Mouse (Mus musculus) MN1 (cell line): ENCODE measurements around the gene Rtbdn.

Experiments
- DNase-seq: peaks from one replicate; pipeline ENCODE4 v3.0.0-alpha.2; 2016; ENCODE audit warnings: low spot score

Rtbdn gene

DNA sequence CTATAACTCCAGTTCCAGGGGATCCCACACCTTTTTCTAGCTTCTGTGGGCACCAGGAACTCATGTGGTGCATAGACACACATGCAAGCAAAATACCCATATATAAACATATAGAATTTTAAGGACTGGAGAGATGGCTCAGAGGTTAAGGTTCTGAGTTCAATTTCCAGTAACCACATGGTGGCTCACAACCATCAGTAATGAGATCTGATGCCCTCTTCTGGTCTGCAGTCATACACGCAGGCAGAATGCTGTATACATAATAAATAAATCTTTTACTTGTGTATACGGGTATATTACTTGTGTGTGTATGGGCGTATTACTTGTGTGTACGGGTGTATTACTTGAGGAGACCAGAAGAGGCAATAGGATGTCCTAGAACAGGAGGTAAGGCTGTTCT, 17.2 kb downstream of the Rtbdn start:
- DNase-seq = no peak

DNA sequence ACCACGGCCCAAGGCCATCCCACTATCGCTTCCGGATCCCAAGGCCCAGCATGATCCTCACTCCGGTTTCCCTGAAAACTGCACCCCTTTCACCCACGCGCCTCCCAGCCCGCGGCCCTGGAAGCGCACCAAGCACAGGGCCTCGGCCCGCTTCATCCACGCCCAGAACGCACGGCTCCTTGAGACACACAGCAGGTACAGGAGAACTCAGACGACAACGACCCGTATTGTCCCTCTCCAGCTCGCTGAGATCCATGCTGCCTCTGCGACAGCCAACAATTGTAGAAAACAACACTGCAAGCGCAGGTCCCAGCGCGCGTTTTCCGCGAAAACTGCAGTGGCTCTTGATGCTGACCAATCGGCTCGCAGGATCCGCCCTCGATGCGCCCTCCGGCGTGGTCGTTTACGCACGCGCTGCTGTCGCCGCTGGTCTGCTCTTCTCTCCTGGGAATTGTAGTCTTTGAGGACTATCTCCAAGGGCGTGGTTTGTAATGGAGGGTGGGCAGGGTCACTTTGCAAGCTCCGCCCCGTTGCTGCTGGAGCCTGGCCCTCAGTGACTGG, 19.0 kb downstream of the Rtbdn start:
- peak; percentile 99 for DNase-seq

DNA sequence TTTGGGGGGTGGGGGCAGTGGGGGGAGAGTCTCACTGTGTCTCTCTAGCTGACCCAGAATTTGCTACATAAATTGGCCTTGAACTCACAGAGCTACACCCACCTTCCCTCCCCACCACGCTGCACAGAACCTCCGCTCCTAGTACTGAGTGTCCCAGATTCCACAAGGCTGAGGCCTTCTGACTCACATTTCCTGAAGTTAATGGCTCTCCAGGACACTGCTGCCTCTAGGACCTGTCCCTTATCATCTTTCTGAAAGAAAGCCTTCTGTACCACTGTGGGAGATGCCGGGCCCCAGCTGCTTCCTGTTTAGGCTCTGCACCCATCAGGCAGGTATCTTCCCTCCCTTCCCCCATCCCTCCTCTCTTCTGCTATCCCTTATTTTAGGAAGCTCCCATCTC, 19.8 kb downstream of the Rtbdn start:
- peak; percentile 44 for DNase-seq

DNA sequence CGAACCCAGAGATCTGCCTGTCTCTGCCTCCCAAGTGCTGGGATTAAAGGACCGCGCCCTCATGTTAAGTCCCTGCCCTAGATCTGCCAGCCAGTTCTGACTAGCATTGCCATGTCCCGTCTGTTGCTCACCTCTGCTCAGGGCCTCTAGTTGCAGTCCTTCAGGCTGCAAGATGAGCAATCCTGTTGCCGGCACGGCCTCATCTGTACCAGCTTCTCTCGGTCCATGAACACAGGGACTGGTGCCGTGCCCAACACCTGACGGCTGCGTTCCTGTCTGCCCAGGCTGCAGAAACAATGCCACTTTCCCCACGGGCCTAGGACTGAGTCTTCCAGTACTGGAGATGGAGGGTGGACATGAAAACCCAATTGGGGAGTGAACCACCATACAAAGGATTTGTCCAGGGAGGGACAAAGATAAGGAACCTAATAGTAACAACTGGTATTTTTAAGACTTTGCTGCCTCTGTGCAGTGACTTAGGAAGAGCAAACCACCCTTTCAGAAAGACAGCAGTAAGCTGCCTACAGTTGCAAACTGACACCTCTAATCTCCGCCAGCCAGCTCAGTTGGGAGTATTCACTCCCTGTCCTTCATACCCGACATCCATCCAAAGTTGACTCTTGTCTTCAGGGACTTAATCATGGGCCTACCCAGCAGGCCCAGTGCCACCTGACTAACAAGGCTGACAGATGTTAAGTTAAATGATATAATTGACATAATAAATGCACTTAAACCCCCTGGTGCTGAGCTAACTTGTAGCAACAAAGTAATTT, 20.9 kb downstream of the Rtbdn start:
- no peak for DNase-seq

- DNase-seq = peak; percentile 56
Measured at GRCm38 (mm10) chr8:84968650-84969049, 21.9 kb downstream of the Rtbdn start.

GRCm38 (mm10) chr8:84969241-84970134, 22.7 kb downstream of the Rtbdn start, which contains the start of the genes Gm49661, Prdx2 and Rnaseh2a:
Gene Gm49661 (minus strand): TSS chr8:84969433.
Gene Prdx2 (plus strand): TSS chr8:84969587.
Gene Rnaseh2a (minus strand): TSS chr8:84969767.
- peak; percentile 83 for DNase-seq

- DNase-seq = peak; percentile 49
Measured at GRCm38 (mm10) chr8:84970135-84970790, 23.5 kb downstream of the Rtbdn start.

DNA sequence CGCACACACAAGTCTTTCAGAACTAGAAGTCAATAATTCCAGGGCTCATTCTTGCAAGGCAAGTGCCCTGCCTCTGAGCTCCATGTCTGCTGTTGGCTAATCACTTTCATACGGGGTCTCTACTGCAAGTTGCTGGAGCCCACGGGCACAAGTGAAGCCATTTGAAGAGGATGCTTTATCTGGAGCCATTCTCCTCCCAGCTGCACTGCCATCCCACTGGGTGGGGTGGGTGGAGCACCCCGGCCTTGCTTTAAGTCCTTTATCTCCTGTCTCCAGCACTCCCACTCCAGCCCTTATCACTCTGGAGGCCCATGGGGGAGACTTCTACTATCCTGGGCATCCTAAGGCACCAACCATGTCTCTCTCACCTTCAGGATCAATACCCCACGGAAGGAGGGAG, 24.1 kb downstream of the Rtbdn start:
- DNase-seq = no peak

- DNase-seq = peak; percentile 16
Measured at GRCm38 (mm10) chr8:84973079-84973478, 26.3 kb downstream of the Rtbdn start.

DNA sequence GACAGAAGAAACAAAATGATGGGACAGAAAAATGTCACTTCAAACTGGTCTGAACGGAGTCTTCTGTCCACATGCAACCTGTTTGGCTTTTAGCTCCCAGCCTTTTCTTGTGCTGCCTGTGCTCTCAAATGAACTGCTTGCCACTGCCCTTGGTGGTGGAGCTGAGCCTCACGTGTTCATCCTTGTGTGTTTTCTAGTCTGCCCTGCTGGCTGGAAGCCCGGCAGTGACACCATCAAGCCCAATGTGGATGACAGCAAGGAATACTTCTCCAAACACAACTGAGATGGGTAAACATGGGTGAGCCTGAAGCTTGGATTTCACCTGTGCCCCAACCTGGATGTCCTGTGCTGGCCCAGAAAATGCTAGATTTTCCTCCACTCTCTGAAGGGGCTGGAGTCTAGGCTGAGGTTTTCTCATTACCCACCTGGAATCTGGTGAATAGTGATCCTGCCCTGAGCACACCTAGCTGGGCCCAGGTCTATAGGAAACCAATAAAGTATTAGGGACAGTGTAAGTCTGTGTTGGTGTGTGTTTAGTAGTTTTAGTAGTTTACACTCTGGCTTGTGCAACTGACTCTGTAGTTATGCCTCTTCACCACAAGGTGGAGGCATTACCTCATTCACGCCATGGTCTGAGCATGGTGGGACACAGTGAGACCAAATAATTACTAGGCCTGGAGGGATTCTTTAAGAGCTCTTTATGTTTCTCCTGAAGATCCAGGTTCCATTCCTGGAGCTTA, 27.2 kb downstream of the Rtbdn start:
- peak; percentile 88 for DNase-seq

DNA sequence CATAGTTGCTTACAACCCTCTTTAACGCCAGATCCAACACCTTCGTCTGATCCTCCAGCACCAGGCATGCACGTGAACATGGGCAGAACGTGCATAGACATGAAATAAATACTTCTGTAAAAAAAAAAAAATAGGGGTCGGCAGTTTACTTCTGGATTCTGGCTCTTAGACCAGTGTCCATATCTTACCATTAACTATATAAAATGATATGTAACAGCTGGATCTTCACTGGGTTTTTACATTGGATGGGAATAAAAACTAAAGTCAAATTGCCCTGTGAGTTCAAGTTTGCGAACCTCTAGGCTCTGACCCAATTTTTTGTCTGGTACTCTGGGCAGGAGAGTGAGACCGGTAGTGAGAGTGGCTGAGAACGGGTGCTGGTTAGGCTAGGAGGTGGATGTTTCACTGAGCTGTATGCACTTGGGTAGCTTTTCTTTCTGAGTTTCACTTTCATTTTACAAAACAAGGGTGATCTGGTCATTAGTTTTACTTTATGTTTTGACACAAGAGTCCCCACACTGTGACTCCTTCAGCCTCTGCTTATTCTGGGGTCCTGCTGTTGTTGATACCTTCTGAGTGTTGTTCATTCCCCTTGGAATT, 27.9 kb downstream of the Rtbdn start:
- no peak for DNase-seq

DNA sequence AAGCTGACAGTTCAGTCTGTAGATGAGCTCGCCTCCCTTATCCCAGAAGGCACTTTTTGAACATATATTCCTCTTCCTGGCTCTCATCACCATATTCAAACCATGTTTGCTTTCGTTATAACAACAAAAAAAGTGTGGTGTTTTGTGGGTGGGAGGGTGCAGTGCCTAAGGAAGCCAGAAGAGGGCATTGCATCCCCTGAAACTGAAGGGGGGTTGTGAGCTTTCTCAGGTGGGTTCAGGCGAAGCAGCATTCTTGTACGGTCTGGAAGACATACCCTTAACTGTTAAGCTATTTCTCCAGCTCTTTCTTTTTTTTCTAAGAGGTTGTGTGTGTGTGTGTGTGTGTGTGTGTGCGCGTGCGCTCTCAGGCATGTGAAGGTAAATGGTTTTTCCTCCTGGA, 28.6 kb downstream of the Rtbdn start:
- DNase-seq = peak; percentile 75

DNA sequence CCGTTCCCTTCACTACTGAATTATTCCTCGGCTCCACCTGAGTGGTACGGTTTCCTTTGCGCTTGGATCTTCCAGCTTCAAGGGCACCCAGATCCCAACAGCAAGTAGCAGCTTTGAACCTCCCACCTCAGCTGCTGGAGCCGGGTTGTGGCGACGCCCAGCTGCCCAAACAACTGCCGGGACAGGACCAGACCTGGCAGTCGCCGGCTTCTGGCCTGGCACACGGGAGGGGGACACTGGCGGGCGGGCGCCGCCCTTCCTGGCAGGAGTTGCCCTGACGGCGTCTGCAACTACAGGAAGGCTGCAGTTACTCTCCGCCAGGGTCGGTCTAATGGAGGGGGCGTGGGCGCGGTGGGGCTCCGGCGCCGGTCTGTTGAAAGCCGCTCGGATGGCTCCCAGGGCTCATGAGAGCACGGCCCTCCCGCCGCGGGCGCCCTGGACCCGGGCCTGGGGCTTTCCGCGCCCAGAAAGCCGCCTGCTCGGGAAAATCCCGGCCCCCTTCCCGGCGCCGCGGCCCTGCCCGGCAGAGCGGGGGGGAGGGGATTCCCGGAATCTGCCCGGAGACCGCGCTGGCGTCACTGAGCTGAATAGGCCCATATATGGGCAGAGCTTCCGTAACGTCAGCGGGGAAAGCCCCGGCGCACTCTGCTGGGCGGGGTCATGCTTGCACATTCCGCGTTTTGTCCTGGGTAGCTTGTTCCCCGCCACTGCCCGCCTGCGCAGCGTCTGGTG, 29.4 kb downstream of the Rtbdn start:
- DNase-seq = peak; percentile 99

DNA sequence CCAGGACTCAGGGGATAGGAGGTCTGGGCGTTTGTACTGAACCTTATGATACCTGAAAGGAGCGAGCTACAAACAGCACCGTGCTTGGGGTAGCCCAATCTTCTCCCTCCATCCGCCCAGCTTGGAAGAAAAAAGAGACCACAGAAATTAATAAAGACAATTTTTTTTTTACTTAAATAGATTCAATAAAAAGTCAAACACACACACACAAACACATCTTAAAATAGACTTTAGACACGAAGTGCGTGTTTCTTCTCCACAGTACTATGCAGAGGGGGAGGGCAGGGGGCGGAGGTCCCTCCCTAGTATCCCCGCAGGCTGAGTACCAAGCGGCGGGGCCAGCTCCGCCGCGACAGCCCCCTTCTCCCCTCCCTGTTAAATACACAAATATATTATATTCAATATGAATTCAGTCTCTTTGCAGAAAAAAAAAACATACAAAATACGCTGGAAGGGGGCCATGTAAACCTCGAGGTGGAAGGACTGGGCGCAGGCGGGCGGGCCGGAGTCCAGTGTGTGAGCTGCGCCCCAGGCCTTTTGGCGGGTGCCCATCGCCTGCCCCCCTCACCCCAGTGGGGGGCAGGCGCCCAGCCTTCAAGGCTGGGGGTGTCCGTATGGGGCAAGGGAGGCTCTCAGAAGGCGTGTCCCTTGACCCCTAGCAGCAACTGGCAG, 30.1 kb downstream of the Rtbdn start:
- no peak for DNase-seq

- DNase-seq = peak; percentile 83
Measured at GRCm38 (mm10) chr8:84977435-84978247, 30.9 kb downstream of the Rtbdn start.

DNA sequence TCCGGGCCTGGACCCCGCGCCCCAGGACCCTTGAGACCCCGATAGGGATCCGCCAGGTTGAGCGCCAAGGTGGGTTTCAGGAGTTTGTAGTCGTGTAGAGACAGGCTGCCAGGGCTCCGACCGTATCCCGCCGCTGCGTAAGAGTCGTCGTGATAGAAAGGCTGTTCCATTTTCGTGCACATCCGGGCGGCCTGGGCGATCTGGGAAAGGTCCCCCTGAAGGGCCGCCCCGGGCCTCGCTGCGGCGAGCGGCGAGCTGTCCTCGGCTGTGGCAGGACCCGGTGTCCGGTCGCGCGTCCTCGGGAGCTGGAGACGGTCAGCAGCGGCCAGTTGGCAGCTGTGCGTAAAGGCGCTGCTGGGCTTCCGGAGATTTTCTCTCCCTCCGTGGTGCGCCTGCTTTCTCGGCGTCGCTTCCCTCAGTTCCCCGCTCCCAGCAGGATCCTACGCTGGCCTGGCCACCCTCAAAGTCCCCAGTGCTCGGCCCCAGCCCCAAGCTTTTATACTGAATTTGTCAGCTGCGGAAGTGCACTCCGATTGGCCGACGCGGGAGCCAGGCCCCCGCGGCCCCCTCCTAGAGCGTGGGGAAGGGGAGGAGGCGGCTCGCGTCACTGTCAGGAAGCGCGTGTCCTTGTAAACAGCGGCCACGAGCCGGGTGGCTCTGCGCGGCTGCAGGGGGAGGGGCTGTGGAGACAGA, 31.6 kb downstream of the Rtbdn start, which contains the start of gene Junb:
TSS of gene Junb (minus strand) at position 471 of the 693 bp plus-strand sequence.
- peak; percentile 98 for DNase-seq

GRCm38 (mm10) chr8:84979599-84980421, 33.0 kb downstream of the Rtbdn start:
- peak; percentile 98 for DNase-seq
